Mouse (Mus musculus) natural killer cell, adult 2 months (primary cell): ENCODE measurements around the gene Ptcd1.
"Not testable (repeated sequence)": the region's sequence is repeated elsewhere in the genome, so short reads cannot be mapped to it uniquely, and the experiment has no call there.

Source experiments
- DNase-seq, 2 experiments: peaks; one replicate each; pipeline ENCODE4 v3.0.0; 2022; ENCODE audit warnings: low spot score in 2 of 2

The Ptcd1 gene

GRCm38 (mm10) chr5:145114071-145114605, 52.8 kb downstream of the Ptcd1 start, which contains the start of gene Arpc1b:
TSS of gene Arpc1b (plus strand) at chr5:145114215.
- peak; percentile 57 to 68 for DNase-seq

GRCm38 (mm10) chr5:145113416-145113815, 53.5 kb downstream of the Ptcd1 start:
- DNase-seq, result no peak

- DNase-seq, result no peak
Measured at GRCm38 (mm10) chr5:145112566-145112965, 54.3 kb downstream of the Ptcd1 start.

GRCm38 (mm10) chr5:145110401-145110800, 56.5 kb downstream of the Ptcd1 start:
- no peak for DNase-seq

- no peak for DNase-seq
Measured at GRCm38 (mm10) chr5:145105694-145106275, 61.1 kb downstream of the Ptcd1 start.

- no peak for DNase-seq
Measured at GRCm38 (mm10) chr5:145104328-145104727, 62.6 kb downstream of the Ptcd1 start.

GRCm38 (mm10) chr5:145102706-145103105, 64.2 kb downstream of the Ptcd1 start:
- DNase-seq, result no peak

GRCm38 (mm10) chr5:145101451-145101850, 65.5 kb downstream of the Ptcd1 start:
- DNase-seq, result not testable (repeated sequence)

- DNase-seq, result no peak
Measured at GRCm38 (mm10) chr5:145100960-145101359, 65.9 kb downstream of the Ptcd1 start.

- DNase-seq, result no peak
Measured at GRCm38 (mm10) chr5:145098340-145098821, 68.5 kb downstream of the Ptcd1 start.
